Mouse (Mus musculus) liver, embryonic 13.5 days (tissue): ENCODE measurements around the gene Tlk1. TPM values are rescaled to one million over a fixed set of nuclear protein-coding genes. Genes with fewer than 3 reads are reported as not detected.

Experiments
- ATAC-seq: fragments of 200-750 bp; cut with Nextera tagmentation; 2 replicates; pipeline ENCODE4 v1.8.0; 2017; ENCODE audit warnings: low read depth, mild to moderate bottlenecking, moderate number of reproducible peaks, moderate library complexity
- DNase-seq: peaks from one replicate; pipeline ENCODE4 v3.0.0; 2022
- H3K27ac ChIP-seq: fragments of 300-500 bp; sonication (generic); 2 replicates; pipeline ENCODE4 v1.5.1; 2015; ENCODE audit warnings: moderate library complexity, mild to moderate bottlenecking, inconsistent platforms
- H3K27me3 ChIP-seq: fragments of 300-500 bp; sonication (generic); 2 replicates; pipeline ENCODE4 v1.6.1; 2015; ENCODE audit warnings: mild to moderate bottlenecking, inconsistent platforms
- H3K36me3 ChIP-seq: fragments of 300-500 bp; sonication (generic); 2 replicates; pipeline ENCODE4 v1.6.1; 2015; ENCODE audit warnings: mild to moderate bottlenecking, inconsistent platforms
- H3K4me1 ChIP-seq: fragments of 300-500 bp; sonication (generic); replicated peaks from 2 replicates; pipeline ENCODE4 v1.6.1; 2015; ENCODE audit warnings: inconsistent platforms
- H3K4me2 ChIP-seq: fragments of 300-500 bp; sonication (generic); 2 replicates; pipeline ENCODE4 v1.6.1; 2015; ENCODE audit warnings: inconsistent platforms, mild to moderate bottlenecking, moderate library complexity
- H3K4me3 ChIP-seq: fragments of 300-500 bp; sonication (generic); replicated peaks from 2 replicates; pipeline ENCODE4 v1.5.1; 2015; ENCODE audit warnings: mild to moderate bottlenecking, inconsistent platforms
- H3K9ac ChIP-seq: fragments of 300-500 bp; sonication (generic); 2 replicates; pipeline ENCODE4 v1.6.1; 2015; ENCODE audit warnings: mild to moderate bottlenecking, inconsistent platforms
- H3K9me3 ChIP-seq: fragments of 300-500 bp; sonication (generic); replicated peaks from 2 replicates; pipeline ENCODE4 v1.6.1; 2016; ENCODE audit warnings: inconsistent platforms
- WGBS: fragments of 180-500 bp; shearing (Covaris S2); methylation state at CpG from one replicate; pipeline ENCODE4 v1.1.7; 2015; ENCODE audit not compliant: insufficient replicate concordance; 5-methylcytosine and 5-hydroxymethylcytosine counted together
- polyA plus RNA-seq: library from polyadenylated mRNA; unstranded; fragments of >200 nt; fragmentation: Nextera tagmentation; extraction: Ambion mirVana; gene quantifications from 2 replicates; pipeline ENCODE4 v1.2.1, GENCODE M21; 2015

The Tlk1 gene
- polyA plus RNA-seq, 1 experiment from 2014 or later: 28.1 TPM

- no peaks in the 10 kb centered on the region for H3K4me1 ChIP-seq
- no peak for DNase-seq
- no peak overlapping the region for H3K4me3 ChIP-seq
- no peak overlapping the region for H3K27ac ChIP-seq
- no peaks in the 10 kb centered on the region for H3K27me3 ChIP-seq
- ATAC-seq: no peak
- no peak overlapping the region for H3K9ac ChIP-seq
- peaks cover 91% of the 10 kb centered on the region for H3K36me3 ChIP-seq
- WGBS: 86% methylated on average over 21 of the region's 21 CpGs
- H3K9me3 ChIP-seq: no peaks in the 10 kb centered on the region
- H3K4me2 ChIP-seq: no peak overlapping the region
Observed at GRCm38 (mm10) chr2:70688454-70689078, 137.0 kb downstream of the Tlk1 start.

- 81% methylated on average over 2 of the region's 2 CpGs for WGBS
- H3K9me3 ChIP-seq: no peaks in the 10 kb centered on the region
- H3K4me1 ChIP-seq: no peaks in the 10 kb centered on the region
- DNase-seq (no peak), ATAC-seq (no peak)
- H3K4me2 ChIP-seq: no peak overlapping the region
- no peak overlapping the region for H3K4me3 ChIP-seq
- peaks cover 86% of the 10 kb centered on the region for H3K36me3 ChIP-seq
- H3K27ac ChIP-seq: no peak overlapping the region
- H3K9ac ChIP-seq: no peak overlapping the region
- H3K27me3 ChIP-seq: no peaks in the 10 kb centered on the region
Observed at GRCm38 (mm10) chr2:70682324-70682723, 143.2 kb downstream of the Tlk1 start.

GRCm38 (mm10) chr2:70673445-70674126 lies 151.9 kb downstream of the Tlk1 start:
- H3K27ac ChIP-seq: no peak overlapping the region
- ATAC-seq (no peak), DNase-seq (no peak)
- no peaks in the 10 kb centered on the region for H3K9me3 ChIP-seq
- H3K4me2 ChIP-seq: no peak overlapping the region
- no peak overlapping the region for H3K4me3 ChIP-seq
- WGBS: 70% methylated on average over 7 of the region's 7 CpGs
- peaks cover 11% of the 10 kb centered on the region for H3K4me1 ChIP-seq
- peaks cover 11% of the 10 kb centered on the region for H3K36me3 ChIP-seq
- no peaks in the 10 kb centered on the region for H3K27me3 ChIP-seq
- H3K9ac ChIP-seq: no peak overlapping the region

- H3K36me3 ChIP-seq: peaks cover 3% of the 10 kb centered on the region; the same call in 1 of the 2 replicates
- WGBS: 69% methylated on average over 2 of the region's 2 CpGs
- no peak overlapping the region for H3K27ac ChIP-seq
- H3K4me1 ChIP-seq: peaks cover 12% of the 10 kb centered on the region
- H3K4me2 ChIP-seq: no peak overlapping the region
- ATAC-seq (no peak), DNase-seq (no peak)
- no peak overlapping the region for H3K4me3 ChIP-seq
- H3K27me3 ChIP-seq: no peaks in the 10 kb centered on the region
- H3K9me3 ChIP-seq: no peaks in the 10 kb centered on the region
- no peak overlapping the region for H3K9ac ChIP-seq
Observed at GRCm38 (mm10) chr2:70672476-70672875, 153.1 kb downstream of the Tlk1 start.

- ATAC-seq (no peak), DNase-seq (no peak)
- Histone ChIP-seq H3K9ac (no peak overlapping the region), H3K4me3 (no peak overlapping the region), H3K4me1 (peaks cover 31% of the 10 kb centered on the region), H3K4me2 (no peak overlapping the region), H3K27ac (no peak overlapping the region), H3K36me3 (no peaks in the 10 kb centered on the region), H3K27me3 (no peaks in the 10 kb centered on the region), H3K9me3 (no peaks in the 10 kb centered on the region)
- WGBS: 42% methylated on average over 2 of the region's 2 CpGs
Observed at GRCm38 (mm10) chr2:70669896-70670295, 155.6 kb downstream of the Tlk1 start.

GRCm38 (mm10) chr2:70669241-70669640 lies 156.3 kb downstream of the Tlk1 start:
- no peak overlapping the region for H3K27ac ChIP-seq
- no peak overlapping the region for H3K4me2 ChIP-seq
- H3K9me3 ChIP-seq: no peaks in the 10 kb centered on the region
- H3K36me3 ChIP-seq: no peaks in the 10 kb centered on the region
- ATAC-seq (no peak), DNase-seq (no peak)
- no peak overlapping the region for H3K9ac ChIP-seq
- H3K4me1 ChIP-seq: peaks cover 35% of the 10 kb centered on the region
- no peaks in the 10 kb centered on the region for H3K27me3 ChIP-seq
- 83% methylated on average over 2 of the region's 2 CpGs for WGBS
- H3K4me3 ChIP-seq: no peak overlapping the region

GRCm38 (mm10) chr2:70667016-70667415 lies 158.5 kb downstream of the Tlk1 start:
- DNase-seq: no peak
- no peak overlapping the region for H3K27ac ChIP-seq

GRCm38 (mm10) chr2:70663764-70664163 lies 161.8 kb downstream of the Tlk1 start:
- Histone ChIP-seq H3K36me3 (no peaks in the 10 kb centered on the region), H3K9ac (peak overlapping the region; percentile 95), H3K4me1 (peaks cover 53% of the 10 kb centered on the region), H3K27ac (no peak overlapping the region), H3K9me3 (no peaks in the 10 kb centered on the region), H3K4me3 (no peak overlapping the region), H3K27me3 (no peaks in the 10 kb centered on the region), H3K4me2 (peak overlapping the region; percentile 87; the same call in 1 of the 2 replicates)
- 73% methylated on average over 5 of the region's 5 CpGs for WGBS
- DNase-seq (no peak), ATAC-seq (no peak)

More at GRCm38 (mm10) chr2:70667016-70667415, 158.5 kb downstream of the Tlk1 start:
- no peak for ATAC-seq
- Histone ChIP-seq H3K9me3 (no peaks in the 10 kb centered on the region), H3K4me2 (no peak overlapping the region), H3K36me3 (no peaks in the 10 kb centered on the region), H3K27me3 (no peaks in the 10 kb centered on the region), H3K4me1 (peaks cover 57% of the 10 kb centered on the region), H3K4me3 (no peak overlapping the region), H3K9ac (no peak overlapping the region)
- 77% methylated on average over 7 of the region's 7 CpGs for WGBS

Other genes with a start within 250 kb of the Tlk1 start
- gene Gorasp2, start 164.2 kb downstream of the Tlk1 start, polyA plus RNA-seq: 62.2 and 72.2 TPM in 2 replicates
- gene Gm26558, start 163.6 kb downstream of the Tlk1 start, polyA plus RNA-seq: 0.54 and 1.0 TPM in 2 replicates
- gene Dcaf17, start 229.6 kb upstream of the Tlk1 start, polyA plus RNA-seq: 18.3 and 20.2 TPM in 2 replicates
- 10.0 and 12.7 TPM in 2 replicates for gene Mettl8, start 229.9 kb upstream of the Tlk1 start, polyA plus RNA-seq